Mouse (Mus musculus) midbrain, embryonic 10.5 days (tissue): ENCODE data around the gene Pdpk1. TPM values are rescaled to one million over a fixed set of nuclear protein-coding genes. Genes with fewer than 3 reads are reported as not detected.

Source experiments
- DNase-seq: peaks from one replicate; pipeline ENCODE4 v3.0.0-alpha.2; 2017; ENCODE audit warnings: low spot score
- H3K27ac ChIP-seq: fragments of 300-500 bp; sonication (generic); replicated peaks from 2 replicates; pipeline ENCODE4 v1.5.1; 2016; ENCODE audit warnings: mild to moderate bottlenecking
- H3K27me3 ChIP-seq: fragments of 300-500 bp; sonication (generic); 2 replicates; pipeline ENCODE4 v1.6.1; 2016; ENCODE audit warnings: low read depth, mild to moderate bottlenecking; ENCODE audit not compliant: poor library complexity, severe bottlenecking
- H3K36me3 ChIP-seq: fragments of 300-500 bp; sonication (generic); 2 replicates; pipeline ENCODE4 v1.6.1; 2016; ENCODE audit warnings: mild to moderate bottlenecking, moderate library complexity
- H3K4me1 ChIP-seq: fragments of 300-500 bp; sonication (generic); 2 replicates; pipeline ENCODE4 v1.6.1; 2016
- H3K4me3 ChIP-seq: fragments of 300-500 bp; sonication (generic); 2 replicates; pipeline ENCODE4 v1.5.1; 2016; ENCODE audit warnings: mild to moderate bottlenecking, moderate library complexity
- H3K9me3 ChIP-seq: fragments of 300-500 bp; sonication (generic); replicated peaks from 2 replicates; pipeline ENCODE4 v1.6.1; 2016; ENCODE audit warnings: mild to moderate bottlenecking
- WGBS: fragments of 180-500 bp; shearing (Covaris S2); methylation state at CpG from one replicate; pipeline ENCODE4 v1.1.7; 2016; 5-methylcytosine and 5-hydroxymethylcytosine counted together
- polyA plus RNA-seq: library from polyadenylated mRNA; unstranded; fragments of >200 nt; fragmentation: Nextera tagmentation; extraction: Ambion mirVana; gene quantifications from 2 replicates; pipeline ENCODE4 v1.2.1, GENCODE M21; 2016

The Pdpk1 gene
- polyA plus RNA-seq, 1 experiment from 2014 or later: 31.5 TPM

GRCm38 (mm10) chr17:24045608-24046007, 105.1 kb downstream of the Pdpk1 start:
- no peaks in the 10 kb centered on the region for H3K27me3 ChIP-seq
- no peaks in the 10 kb centered on the region for H3K9me3 ChIP-seq
- no peak overlapping the region for H3K27ac ChIP-seq
- no peak for DNase-seq
- WGBS: 79% methylated on average over 10 of the region's 10 CpGs
- peaks cover 44% of the 10 kb centered on the region for H3K36me3 ChIP-seq
- H3K4me1 ChIP-seq: no peaks in the 10 kb centered on the region
- no peak overlapping the region for H3K4me3 ChIP-seq

- Histone ChIP-seq H3K9me3 (no peaks in the 10 kb centered on the region), H3K4me3 (no peak overlapping the region), H3K4me1 (no peaks in the 10 kb centered on the region), H3K27me3 (no peaks in the 10 kb centered on the region), H3K27ac (no peak overlapping the region), H3K36me3 (peaks cover 33% of the 10 kb centered on the region)
- 74% methylated on average over 5 of the region's 5 CpGs for WGBS
- DNase-seq: no peak
Measured at GRCm38 (mm10) chr17:24044482-24044881, 106.2 kb downstream of the Pdpk1 start.

- H3K27me3 ChIP-seq: no peaks in the 10 kb centered on the region
- H3K36me3 ChIP-seq: no peaks in the 10 kb centered on the region
- 82% methylated on average over 4 of the region's 4 CpGs for WGBS
- no peak within 1 kb of the TSS for H3K27ac ChIP-seq
- H3K4me1 ChIP-seq: no peaks in the 10 kb centered on the region
- DNase-seq: no peak
- H3K9me3 ChIP-seq: no peaks in the 10 kb centered on the region
- H3K4me3 ChIP-seq: no peak within 1 kb of the TSS
Measured at GRCm38 (mm10) chr17:24037844-24038243, 112.9 kb downstream of the Pdpk1 start, which contains the start of gene Prss27. Gene Prss27 (plus strand): TSS chr17:24038144.

- no peaks in the 10 kb centered on the region for H3K9me3 ChIP-seq
- H3K36me3 ChIP-seq: no peaks in the 10 kb centered on the region
- H3K27me3 ChIP-seq: no peaks in the 10 kb centered on the region
- no peaks in the 10 kb centered on the region for H3K4me1 ChIP-seq
- H3K4me3 ChIP-seq: no peak overlapping the region
- 87% methylated on average over 13 of the region's 13 CpGs for WGBS
- H3K27ac ChIP-seq: no peak overlapping the region
- no peak for DNase-seq
Measured at GRCm38 (mm10) chr17:24037360-24037759, 113.4 kb downstream of the Pdpk1 start.

GRCm38 (mm10) chr17:24036954-24037353, 113.8 kb downstream of the Pdpk1 start:
- no peaks in the 10 kb centered on the region for H3K9me3 ChIP-seq
- H3K36me3 ChIP-seq: no peaks in the 10 kb centered on the region
- no peaks in the 10 kb centered on the region for H3K27me3 ChIP-seq
- H3K4me1 ChIP-seq: no peaks in the 10 kb centered on the region
- 81% methylated on average over 6 of the region's 6 CpGs for WGBS
- DNase-seq: no peak
- H3K4me3 ChIP-seq: no peak overlapping the region
- H3K27ac ChIP-seq: no peak overlapping the region

GRCm38 (mm10) chr17:24035087-24035486, 115.6 kb downstream of the Pdpk1 start:
- no peak for DNase-seq
- no peaks in the 10 kb centered on the region for H3K4me1 ChIP-seq
- H3K27ac ChIP-seq: no peak overlapping the region
- H3K27me3 ChIP-seq: no peaks in the 10 kb centered on the region
- H3K4me3 ChIP-seq: no peak overlapping the region
- H3K9me3 ChIP-seq: no peaks in the 10 kb centered on the region
- H3K36me3 ChIP-seq: no peaks in the 10 kb centered on the region
- WGBS: 92% methylated on average over 7 of the region's 7 CpGs

DNA sequence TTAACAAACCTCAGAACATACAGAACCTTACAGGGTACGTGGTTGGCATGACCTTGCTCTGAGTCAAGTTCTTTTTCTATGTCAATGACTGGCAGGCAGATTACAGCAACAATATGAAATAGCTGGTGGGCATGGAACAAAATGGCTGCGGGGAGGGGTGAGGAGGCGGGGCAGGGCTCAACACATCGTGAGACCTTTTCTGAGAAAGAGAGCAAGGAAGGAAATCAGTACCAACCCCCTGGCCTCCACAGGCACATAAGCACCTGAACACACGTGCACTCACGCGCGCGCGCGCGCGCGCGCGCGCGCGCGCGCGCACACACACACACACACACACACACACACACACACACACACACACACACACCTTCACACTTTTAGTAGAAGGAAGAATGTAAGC, 120.2 kb downstream of the Pdpk1 start:
- 87% methylated on average over 20 of the region's 22 CpGs for WGBS
- H3K36me3 ChIP-seq: no peaks in the 10 kb centered on the region

DNA sequence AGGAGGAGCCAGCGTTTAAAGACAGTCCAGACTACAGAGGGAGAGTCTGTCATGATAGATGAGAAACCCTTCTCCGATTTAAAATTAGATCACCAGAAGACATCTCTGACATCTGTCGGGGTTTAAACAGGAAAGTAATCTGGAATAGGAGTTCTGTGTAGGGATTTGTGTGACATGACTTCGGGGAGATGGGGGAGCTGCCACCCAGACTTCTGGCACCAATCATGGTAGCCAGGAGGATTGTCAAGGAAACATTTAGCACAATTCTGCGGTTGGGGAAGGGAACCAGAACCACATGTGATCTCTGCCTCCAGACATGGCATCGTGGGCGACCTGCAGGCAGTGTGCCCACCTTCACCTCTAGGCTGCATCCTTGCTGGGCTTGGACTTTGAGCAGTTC, 121.2 kb downstream of the Pdpk1 start:
- no peaks in the 10 kb centered on the region for H3K9me3 ChIP-seq
- WGBS: 83% methylated on average over 7 of the region's 7 CpGs
- H3K27ac ChIP-seq: no peak overlapping the region
- no peaks in the 10 kb centered on the region for H3K27me3 ChIP-seq
- H3K4me1 ChIP-seq: no peaks in the 10 kb centered on the region
- no peak for DNase-seq
- no peak overlapping the region for H3K4me3 ChIP-seq
- no peaks in the 10 kb centered on the region for H3K36me3 ChIP-seq

More for the DNA sequence above, 120.2 kb downstream of the Pdpk1 start:
- H3K4me1 ChIP-seq: no peaks in the 10 kb centered on the region
- H3K27me3 ChIP-seq: no peaks in the 10 kb centered on the region
- DNase-seq: no peak
- H3K4me3 ChIP-seq: no peak overlapping the region
- H3K27ac ChIP-seq: no peak overlapping the region
- no peaks in the 10 kb centered on the region for H3K9me3 ChIP-seq

Other genes with a start within 250 kb of the Pdpk1 start
- not detected in 2 replicates for gene Dcpp3, start 233.5 kb downstream of the Pdpk1 start, polyA plus RNA-seq
- gene Sbp, start 209.3 kb downstream of the Pdpk1 start, polyA plus RNA-seq: not detected in 2 replicates
- gene Sbpl, start 195.7 kb downstream of the Pdpk1 start, polyA plus RNA-seq: not detected in 2 replicates
- not detected in 2 replicates for gene Prss30, start 170.4 kb downstream of the Pdpk1 start, polyA plus RNA-seq
- gene Prss22, start 152.8 kb downstream of the Pdpk1 start, polyA plus RNA-seq: 0.26 TPM in 2 replicates
- gene Prss27, start 112.8 kb downstream of the Pdpk1 start, polyA plus RNA-seq: 0.10 TPM in 1 of 2 replicates, not detected in the other
- 91.1 and 91.5 TPM in 2 replicates for gene Kctd5, start 77.4 kb downstream of the Pdpk1 start, polyA plus RNA-seq
- gene Amdhd2, start 12.8 kb upstream of the Pdpk1 start, polyA plus RNA-seq: 42.4 and 44.8 TPM in 2 replicates
- 467 and 491 TPM in 2 replicates for gene Atp6v0c, start 18.8 kb upstream of the Pdpk1 start, polyA plus RNA-seq
- 5.3 and 12.5 TPM in 2 replicates for gene Tbc1d24, start 54.6 kb upstream of the Pdpk1 start, polyA plus RNA-seq
- 3.8 and 4.4 TPM in 2 replicates for gene Ntn3, start 58.6 kb upstream of the Pdpk1 start, polyA plus RNA-seq
- gene Tedc2, start 69.9 kb upstream of the Pdpk1 start, polyA plus RNA-seq: 22.4 and 22.9 TPM in 2 replicates
- 116 and 131 TPM in 2 replicates for gene Ccnf, start 100.6 kb upstream of the Pdpk1 start, polyA plus RNA-seq
- 0.12 TPM in 1 of 2 replicates, not detected in the other for gene Abca17, start 200.1 kb upstream of the Pdpk1 start, polyA plus RNA-seq
- gene Abca3, start 201.0 kb upstream of the Pdpk1 start, polyA plus RNA-seq: 8.6 and 13.3 TPM in 2 replicates